Mouse (Mus musculus): ENCODE measurements around the gene Dlgap5. TPM values are rescaled to one million over a fixed set of nuclear protein-coding genes. Genes with fewer than 3 reads are reported as not detected.
"Not testable (repeated sequence)": the region's sequence is repeated elsewhere in the genome, so short reads cannot be mapped to it uniquely, and the experiment has no call there.

Gene Dlgap5
- total RNA-seq (2021), result under 1 TPM in 1 of 2 experiments, not detected in 1; 0.25 TPM
- long read RNA-seq, result 0 reads

DNA sequence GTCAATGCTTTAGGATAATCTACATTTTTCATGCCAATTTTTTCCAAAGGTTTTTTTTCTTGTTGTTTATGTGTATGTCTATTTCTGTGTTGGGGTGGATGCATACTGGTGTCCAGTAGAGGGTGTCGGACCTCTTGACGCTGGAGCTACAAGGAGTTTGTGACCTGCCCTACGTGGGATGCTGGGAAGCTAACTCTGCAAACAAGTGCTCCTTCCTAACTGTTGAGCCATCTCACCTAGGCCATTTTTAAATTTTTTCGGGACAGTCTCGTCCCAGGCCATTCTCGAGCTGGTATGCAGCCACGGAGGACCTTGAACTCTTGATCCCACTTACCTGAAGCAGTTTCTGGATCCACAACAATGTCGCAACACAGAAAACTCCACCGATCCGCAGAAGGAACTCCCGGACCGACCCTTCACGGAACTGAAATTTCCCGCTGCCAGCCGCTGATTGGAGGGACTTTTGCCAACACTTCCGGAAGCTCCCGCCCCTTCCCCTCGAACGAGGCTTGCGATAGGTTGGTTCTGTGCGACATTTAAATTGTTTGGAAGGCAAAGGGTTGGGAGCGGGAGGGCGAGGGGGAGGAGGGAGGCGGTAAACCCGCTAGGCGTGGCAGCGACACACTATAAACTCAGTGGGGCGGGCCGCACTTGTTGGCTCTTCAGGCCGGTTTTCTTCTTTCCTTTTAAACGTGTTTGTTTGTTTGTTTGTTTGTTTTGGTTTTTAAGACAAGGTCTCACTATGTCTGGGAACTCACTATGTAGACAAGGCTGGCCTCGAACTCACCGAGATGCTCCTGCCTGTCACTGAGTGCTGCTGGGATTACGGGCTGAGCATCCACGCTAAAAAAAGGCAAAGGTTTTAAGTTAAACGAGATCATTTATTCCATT, at the start of gene Dlgap5:
Gene Dlgap5 (minus strand): TSS at position 633 of the 891 bp plus-strand sequence.
- peak; percentile 86 to 94 for DNase-seq (ENCODE audit: low spot score in 2 of 2)

DNA sequence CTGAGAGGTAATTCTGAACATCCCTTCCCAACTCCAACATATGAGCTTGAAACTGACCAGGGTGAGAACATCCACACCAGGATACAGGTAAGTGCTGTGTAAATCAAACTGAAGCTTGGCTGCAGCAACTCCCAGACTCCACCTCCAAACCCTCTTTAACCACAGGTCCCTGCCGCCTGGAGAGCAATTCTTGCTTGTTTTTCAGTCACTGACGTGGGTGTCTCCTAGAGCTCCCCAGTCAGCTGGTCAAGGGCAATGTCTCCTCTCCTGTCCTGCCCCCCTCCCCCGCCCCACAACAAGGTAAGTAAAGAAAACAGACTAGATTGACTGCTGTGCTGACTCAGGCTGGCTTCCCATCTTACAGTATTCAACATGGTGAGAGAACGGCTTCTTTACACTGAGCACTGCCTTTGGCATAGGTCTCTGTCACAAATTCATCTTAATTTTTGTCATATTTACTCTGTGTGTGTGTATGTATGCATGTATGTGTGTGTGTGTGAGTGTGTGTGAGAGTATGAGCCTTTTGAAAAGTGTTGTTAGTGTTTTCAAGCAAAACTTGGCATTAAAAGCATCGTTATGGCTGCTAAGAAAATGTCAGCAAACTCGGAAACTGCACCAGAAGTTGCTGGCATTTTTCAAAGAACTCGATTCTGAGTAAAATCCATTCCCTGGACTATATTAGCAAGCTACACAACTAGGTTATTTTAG, 47.4 kb upstream of the Dlgap5 start:
- no peak for DNase-seq (ENCODE audit: low spot score in 2 of 2)

DNA sequence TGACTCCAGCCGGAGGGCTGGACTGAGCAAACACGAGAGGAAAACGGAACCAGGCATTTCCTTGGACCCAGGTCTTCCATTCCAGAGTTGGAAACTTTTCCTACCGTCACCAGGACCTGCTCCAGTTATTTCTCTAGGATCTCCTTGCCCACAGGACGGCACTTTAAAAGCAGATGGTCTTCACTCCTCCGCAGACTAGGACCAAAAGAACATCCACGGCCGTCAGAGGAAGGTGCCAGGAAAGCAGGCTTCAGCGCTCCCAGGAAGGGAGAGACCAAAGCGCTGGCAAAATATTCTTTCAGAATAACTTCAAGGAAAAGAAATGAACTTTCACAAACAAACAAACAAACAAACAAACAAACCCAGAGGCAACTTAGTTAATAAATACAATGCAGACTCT, 46.2 kb upstream of the Dlgap5 start:
- DNase-seq (ENCODE audit: low spot score in 2 of 2), result no peak

DNA sequence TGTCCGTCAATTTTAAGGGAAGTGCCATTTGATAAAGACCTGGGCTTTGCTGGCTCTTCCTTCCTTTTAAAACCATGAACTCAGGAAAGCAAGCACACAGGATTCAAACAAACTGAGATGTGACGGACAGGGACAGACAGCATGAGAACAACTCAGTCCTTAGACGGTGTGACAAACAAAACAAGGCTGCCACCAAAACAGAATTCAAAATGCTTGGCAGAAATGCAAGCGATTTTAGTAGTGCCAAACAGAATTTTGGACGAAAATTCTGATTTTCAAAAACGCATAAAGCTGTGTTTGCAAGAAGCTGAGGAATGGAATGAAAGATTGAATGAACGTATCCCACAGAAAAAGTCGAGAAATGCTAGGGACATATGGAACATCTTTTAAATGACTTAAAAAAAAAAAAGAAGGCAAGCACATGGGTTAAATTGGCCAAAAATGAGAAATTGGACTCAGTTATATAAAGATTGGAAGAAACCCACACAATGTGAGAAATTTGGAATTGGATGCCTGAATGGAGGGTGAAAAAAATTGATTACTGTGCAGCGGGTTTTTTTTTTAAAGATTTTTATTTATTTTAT, 44.8 kb upstream of the Dlgap5 start:
- DNase-seq (ENCODE audit: low spot score in 2 of 2), result peak in 1 of 2 experiments; percentile 45

DNA sequence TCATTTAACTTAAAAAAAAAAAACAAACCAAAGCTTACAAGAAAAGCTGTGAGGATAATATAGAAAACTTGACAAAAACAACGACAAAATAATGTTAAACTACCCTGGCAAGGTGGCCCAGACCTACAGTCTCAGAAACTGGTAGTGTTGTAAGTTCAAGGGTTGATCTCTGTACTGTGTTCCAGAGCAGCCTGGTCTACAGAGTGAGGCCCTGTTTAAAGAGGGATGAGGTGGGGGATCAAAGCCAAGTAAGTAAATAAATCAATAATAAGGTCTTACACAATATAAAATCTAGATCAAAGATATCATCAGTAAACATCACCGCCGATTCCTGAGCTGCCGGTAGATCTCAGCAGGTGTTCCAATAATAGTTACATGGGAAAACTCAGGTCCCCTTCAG, 44.2 kb upstream of the Dlgap5 start:
- DNase-seq (ENCODE audit: low spot score in 2 of 2), result no peak

DNA sequence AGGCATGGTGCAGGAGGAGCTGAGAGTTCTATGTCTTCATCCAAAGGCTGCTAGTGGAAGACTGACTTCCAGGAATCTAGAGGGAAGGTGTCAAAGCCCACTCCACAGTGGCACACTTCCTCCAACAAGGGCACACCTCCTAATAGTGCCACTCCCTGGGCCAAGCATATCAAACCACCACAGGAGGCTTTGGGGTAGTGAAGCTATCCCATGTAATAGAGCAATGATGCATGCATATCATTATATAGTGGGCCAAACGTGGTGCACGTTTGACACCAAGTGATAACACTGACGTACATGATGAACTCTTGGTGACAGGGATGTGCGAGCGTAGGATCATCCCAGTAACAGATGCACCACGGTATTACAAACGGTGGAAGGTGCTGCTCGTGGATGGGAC, 43.8 kb upstream of the Dlgap5 start:
- no peak for DNase-seq (ENCODE audit: low spot score in 2 of 2)

DNA sequence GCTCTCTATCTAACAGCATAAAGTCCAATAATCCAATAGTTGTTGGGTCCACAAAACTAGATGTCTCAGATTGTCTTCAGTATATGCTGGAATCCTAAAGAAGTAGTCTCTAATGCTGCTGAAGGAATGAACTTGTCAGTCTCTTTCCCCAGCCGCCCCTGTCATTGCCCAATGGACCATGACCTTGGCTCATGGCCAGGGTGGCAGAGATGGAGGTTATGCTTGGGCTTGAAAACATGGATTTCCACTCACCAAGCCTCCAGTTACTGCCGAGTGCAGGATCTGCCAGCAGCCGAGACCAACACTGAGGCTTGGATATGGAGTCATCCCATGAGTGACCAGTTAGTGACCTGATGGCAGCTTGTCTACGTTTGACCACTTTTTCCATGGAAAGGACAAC, 41.3 kb upstream of the Dlgap5 start:
- no peak for DNase-seq (ENCODE audit: low spot score in 2 of 2)

DNA sequence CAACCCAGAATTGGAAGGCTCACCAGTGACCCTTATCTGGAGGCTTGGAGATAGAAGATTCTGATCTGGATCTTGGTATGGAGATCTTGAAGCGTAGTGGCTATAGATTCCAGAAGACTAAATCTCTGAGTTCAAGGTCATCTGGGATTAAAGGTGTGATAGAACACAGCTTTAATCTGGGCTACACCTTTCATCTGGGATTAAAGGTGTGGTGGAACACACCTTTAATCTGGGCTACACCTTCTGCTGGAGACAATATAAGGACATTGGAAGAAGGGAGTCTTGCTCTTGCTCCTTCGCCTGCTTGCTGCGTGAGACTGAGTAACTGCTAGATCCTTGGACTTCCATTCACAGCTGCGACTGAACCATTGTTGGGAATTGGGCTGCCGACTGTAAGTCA, 31.9 kb upstream of the Dlgap5 start, which contains the start of gene Fbxo34:
Gene Fbxo34 (plus strand): TSS at position 301 of the 400 bp plus-strand sequence.
- DNase-seq (ENCODE audit: low spot score in 2 of 2), result not testable (repeated sequence)

DNA sequence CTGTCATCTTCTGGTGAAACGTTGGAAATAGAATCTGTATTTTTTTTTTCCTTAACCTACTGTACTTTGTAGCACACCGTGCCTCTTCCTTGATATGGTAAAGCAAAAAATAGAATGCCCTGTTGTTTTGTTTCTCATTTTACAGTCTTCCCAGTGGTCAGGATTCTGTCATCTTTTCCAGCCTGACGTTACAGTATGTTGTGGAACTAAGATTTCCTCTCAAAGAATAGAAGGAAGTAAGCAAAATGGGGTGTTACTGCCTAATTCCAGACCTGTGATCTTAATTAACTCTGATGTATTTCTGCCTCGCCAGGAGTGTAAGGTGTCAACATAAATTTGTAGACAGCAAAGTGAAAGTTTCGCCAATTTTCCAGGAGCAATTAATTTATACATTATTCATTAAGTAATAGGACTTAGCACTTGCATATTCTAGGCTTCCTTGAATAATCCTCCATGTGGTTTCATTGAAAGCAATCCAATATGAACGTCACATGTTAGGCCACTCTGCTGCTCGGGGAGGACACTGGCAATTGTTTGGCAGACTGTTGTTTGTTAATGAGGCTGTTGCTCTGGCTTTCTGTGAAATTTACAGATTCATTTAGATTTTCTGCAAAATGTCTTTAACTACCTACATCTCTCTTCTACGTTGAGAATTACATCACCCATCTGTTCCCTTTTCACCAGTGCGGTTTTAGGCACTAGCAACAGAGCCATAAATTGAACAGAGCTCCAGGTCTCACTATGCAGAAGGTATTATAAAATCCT, 27.3 kb upstream of the Dlgap5 start:
- DNase-seq (ENCODE audit: low spot score in 2 of 2), result peak in 1 of 2 experiments; percentile 22

DNA sequence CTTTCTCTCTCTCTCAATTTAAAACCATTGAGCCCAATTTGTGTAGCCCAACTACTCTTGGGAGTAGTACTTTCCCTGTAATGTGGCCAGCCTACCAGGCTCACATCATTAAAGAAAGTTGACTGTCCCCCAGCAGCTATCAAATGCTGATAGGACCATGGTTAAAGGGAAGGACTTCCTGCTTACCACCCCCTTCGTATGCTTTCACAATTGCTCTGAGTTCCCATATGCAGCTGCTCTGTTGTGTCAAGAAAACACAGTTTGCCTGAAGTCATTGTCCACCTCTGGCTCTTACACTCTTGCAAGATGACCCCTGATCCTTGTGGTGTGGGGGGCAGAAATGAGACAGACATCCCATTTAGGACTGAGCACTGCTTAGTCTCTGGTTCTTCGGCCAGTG, 26.7 kb upstream of the Dlgap5 start:
- DNase-seq (ENCODE audit: low spot score in 2 of 2), result no peak

DNA sequence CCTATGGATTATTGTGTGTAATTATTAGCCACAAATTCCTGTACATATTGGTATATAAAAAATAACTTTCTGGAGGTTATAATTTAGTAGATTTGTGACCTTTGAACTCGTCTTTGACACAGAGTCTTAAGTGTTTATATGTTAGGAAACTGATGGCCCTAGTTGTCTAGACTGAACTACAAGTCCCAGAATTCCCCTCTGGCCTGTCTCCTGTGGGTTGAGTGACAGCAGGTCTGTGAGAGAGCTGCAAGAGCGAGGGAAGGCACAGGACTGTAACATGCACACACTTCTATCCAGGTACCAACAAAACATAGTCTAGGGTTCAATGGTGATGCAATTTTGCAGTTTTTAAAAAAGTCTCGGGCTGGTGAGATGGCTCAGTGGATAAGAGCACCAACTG, 20.7 kb upstream of the Dlgap5 start:
- DNase-seq (ENCODE audit: low spot score in 2 of 2), result no peak

DNA sequence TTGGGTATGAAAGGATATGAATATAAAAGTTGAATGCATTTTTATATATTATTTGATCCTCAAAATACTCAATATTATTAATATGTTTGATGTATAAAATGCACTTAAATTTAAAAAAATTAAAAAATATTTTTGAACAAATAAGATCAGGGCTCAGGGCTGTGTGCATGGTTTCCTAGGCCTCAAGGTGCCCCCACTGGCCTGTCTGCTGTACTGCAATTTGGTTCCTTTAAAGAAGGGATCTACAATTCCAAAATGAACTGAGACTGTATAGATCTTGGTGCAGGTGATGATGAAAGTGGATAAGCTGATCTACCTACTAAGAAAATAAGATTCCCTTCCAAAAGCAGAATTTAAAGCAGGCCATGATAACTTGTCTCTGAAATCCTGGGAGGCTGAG, 14.8 kb upstream of the Dlgap5 start:
- no peak for DNase-seq (ENCODE audit: low spot score in 2 of 2)

DNA sequence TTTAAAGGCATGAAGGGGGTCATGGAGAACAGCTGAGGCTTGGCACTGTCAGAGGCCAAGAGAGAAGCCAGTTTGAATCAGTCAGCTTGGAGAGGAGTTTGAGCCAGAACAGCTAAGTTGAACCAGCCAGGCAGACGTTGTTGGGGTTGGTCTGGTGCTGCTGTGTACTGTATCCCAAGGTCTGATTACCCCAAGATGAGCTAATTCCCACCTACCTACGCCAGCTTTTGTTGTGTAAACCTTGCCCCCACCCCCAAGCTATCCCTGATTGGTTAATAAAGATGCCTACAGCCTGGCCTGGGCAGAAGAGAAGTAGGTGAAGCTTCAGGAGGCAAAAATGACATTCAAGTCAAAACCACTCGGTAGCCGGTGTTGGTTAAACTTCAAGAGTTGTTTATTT, 4.3 kb upstream of the Dlgap5 start:
- DNase-seq (ENCODE audit: low spot score in 2 of 2), result no peak

DNA sequence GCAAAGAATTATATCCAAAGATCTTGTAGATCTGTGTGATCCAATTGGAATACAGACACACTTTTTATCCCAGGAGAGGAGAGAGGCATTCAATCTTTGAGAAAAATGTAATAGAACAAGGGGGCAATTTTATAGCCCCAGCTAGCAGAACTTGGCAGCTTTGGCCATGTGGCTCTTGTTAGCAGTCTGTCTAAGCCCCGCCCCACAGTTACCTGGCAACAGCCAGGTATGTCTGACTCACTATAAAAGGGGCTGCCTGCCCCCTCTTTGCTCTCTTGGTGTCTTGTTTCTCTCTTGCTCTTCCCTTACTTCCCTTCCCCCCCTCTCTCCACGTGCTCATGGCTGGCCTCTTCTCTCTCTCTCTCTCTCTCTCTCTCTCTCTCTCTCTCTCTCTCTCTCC, 3.4 kb upstream of the Dlgap5 start:
- DNase-seq (ENCODE audit: low spot score in 2 of 2), result no peak

DNA sequence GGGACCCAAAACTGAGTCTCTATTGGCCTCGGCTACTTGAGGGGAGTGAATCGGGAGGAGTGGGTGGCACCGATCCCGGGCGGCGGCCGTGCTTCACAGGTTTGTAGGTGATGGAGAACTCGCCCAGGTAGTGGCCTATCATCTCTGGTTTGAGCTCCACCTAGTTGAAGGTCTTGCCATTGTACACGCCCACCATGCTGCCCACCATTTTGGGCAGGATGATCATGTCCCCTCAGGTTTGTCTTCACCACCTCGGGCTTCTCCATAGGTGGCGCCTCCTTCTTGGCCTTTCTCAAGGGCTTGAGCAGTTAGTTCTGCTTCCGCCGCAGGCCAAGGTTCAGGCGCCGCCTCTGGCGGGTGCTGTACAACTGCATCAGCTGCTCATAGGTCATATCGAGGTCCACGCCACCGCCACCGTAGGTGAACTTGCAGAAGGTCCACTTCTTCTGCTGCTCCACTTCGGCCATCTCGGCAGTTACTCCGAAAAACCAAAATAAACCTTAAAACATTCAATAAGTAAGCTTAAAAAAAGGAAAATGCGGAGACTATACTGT, 1.6 kb upstream of the Dlgap5 start:
- DNase-seq (ENCODE audit: low spot score in 2 of 2), result no peak

DNA sequence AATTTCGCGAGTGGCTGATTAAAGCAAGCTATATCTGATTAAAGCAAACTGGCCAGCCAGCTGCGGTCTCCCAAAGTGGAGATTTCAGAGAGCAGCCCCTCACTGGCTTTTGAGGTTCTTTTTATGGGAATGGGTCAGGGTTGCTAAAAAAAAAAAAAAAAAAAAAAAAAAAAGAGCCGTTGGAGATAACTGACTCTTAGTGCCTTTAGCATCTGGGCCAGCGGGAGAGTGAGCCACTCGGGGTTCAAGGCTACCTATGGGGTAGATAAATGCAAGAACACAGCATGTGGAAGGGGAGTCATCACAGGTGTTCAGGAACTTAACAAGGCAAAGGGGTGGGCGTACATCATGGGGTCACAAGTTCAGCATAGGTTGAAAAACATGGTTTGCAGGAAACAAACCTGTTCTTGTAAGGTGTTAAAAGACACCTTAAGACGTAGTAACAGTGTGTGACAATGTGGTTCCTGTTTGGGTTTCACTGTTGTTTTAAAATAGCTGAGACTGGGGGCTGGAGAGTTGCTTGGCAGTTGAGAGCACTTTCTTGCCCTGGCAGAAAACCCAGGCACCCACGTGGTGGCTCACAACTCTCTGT, 923 bp upstream of the Dlgap5 start:
- DNase-seq (ENCODE audit: low spot score in 2 of 2), result no peak

DNA sequence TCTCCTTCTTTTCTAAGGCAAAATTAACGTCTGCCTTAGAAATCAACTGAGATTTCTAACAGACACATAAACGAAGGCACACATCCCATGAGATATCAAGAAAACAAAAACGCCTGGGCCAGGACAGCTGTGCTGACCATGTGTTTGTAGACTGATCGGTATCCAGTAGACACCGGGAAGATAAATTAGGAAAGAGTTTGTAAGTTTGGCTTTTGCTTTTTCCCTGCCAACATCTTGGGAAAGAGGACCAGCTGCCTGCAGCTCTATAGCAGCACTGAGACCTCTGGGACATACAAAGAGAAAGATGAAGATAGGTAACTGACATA, 422 bp upstream of the Dlgap5 start:
- no peak for DNase-seq (ENCODE audit: low spot score in 2 of 2)

DNA sequence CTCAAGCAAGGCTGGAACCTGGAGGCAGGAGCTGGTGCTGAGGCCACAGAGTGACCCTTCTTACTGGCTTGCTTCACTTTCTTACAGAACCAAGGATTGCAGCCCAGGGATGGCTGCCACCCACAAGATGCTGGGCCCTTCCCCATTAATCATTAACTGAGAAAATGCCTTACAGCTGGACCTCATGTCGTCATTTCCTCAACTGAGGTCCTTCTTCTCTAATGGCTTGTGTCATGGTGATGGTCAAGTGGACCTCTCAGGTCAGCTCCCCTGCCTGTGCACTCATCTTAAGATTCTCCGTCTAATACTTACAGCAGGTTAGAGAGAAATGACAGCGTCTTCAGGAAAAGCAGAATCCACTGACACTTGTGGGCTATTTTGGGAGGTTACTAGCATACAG, 861 bp downstream of the Dlgap5 start:
- DNase-seq (ENCODE audit: low spot score in 2 of 2), result no peak

DNA sequence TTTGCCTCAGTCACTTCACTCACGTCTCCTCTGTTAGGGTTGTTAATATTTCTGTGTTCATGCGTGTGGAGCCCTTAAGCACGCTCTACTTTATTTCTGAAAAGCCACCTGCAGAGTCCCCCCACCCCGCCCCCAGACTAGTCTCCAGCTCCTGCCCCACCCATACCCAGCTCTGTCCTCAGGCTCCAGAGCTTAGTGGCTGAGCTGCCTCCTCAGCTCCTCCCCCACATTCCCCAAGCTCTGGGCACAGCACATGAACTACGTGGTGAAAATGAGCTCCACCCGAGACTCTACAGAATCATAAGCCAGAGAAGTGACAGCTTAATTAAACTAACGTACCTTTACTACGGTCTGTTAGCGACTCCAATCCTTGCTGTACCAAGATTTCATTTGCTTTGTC, 12.2 kb downstream of the Dlgap5 start:
- no peak for DNase-seq (ENCODE audit: low spot score in 2 of 2)

DNA sequence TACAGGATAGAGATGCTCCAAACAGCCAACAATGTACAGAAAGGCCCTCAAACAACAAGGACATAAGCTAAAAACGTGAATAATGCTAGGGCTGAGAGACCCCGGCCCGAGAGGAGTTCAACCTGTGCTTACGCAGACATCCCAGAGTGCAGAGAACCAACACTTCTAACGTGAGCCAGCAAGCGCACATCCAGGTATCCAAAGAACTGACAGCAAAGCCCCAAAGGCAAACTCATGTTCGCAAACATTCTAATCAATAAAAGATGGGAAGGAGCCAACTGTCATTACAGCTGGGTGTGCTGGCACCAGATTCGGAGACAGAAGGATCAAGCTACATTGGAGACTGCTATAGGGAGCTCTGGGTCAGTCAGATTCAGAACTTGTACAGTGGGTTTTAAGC, 15.5 kb downstream of the Dlgap5 start:
- DNase-seq (ENCODE audit: low spot score in 2 of 2), result peak in 1 of 2 experiments; percentile 27

DNA sequence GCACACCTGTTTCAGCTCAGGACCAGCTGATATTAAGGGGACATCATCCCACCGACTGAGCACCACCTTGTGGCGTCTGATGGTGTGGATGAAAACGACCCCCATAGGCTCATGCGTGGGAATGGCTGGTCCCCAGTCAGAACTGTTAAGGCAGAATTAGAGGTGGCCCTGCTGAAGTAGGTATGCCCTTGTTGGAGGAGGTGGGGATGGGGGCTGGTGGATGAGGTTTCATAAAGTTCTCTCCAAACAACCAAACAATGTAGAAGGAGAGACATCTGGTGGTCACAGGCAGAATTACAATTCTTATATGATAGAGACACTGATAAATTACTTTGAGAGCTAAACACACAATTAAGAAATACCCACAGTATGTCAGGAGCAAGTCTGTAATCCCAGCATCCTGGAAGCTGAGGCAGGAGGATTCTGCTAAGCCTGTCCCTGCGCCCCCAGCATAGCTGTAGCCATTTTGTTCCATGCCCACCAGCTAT, 22.0 kb downstream of the Dlgap5 start:
- peak in 1 of 2 experiments; percentile 75 for DNase-seq (ENCODE audit: low spot score in 2 of 2)
